Mouse (Mus musculus) limb, embryonic 11.5 days (tissue): ENCODE data around the gene Rab42. TPM values are rescaled to one million over a fixed set of nuclear protein-coding genes. Genes with fewer than 3 reads are reported as not detected.
"Not testable (repeated sequence)": the region's sequence is repeated elsewhere in the genome, so short reads cannot be mapped to it uniquely, and the experiment has no call there.

ENCODE experiments used
- ATAC-seq: fragments of 200-750 bp; cut with Nextera tagmentation; 2 replicates; pipeline ENCODE4 v1.8.0; 2017; ENCODE audit warnings: low read depth; ENCODE audit not compliant: insufficient number of reproducible peaks, low FRiP score, low TSS enrichment
- DNase-seq: peaks from one replicate; pipeline ENCODE4 v3.0.0-alpha.2; 2015; ENCODE audit warnings: low spot score
- H3K27ac ChIP-seq: fragments of 300-500 bp; sonication (generic); replicated peaks from 2 replicates; pipeline ENCODE4 v1.5.1; 2014; ENCODE audit warnings: low read depth, mild to moderate bottlenecking, low read length
- H3K27me3 ChIP-seq: fragments of 300-500 bp; sonication (generic); 2 replicates; pipeline ENCODE4 v1.6.1; 2014; ENCODE audit warnings: mild to moderate bottlenecking, low read length, mixed read lengths; ENCODE audit not compliant: control insufficient read depth, insufficient read depth
- H3K36me3 ChIP-seq: fragments of 300-500 bp; sonication (generic); 2 replicates; pipeline ENCODE4 v1.6.1; 2014; ENCODE audit warnings: mild to moderate bottlenecking, low read length, moderate library complexity, mixed read lengths; ENCODE audit not compliant: control insufficient read depth, insufficient read depth
- H3K4me1 ChIP-seq: fragments of 300-500 bp; sonication (generic); 2 replicates; pipeline ENCODE4 v1.6.1; 2014; ENCODE audit warnings: low read length, mixed read lengths; ENCODE audit not compliant: control insufficient read depth, insufficient read depth
- H3K4me2 ChIP-seq: fragments of 300-500 bp; sonication (generic); 2 replicates; pipeline ENCODE4 v1.6.1; 2014; ENCODE audit warnings: low read depth, mild to moderate bottlenecking, moderate library complexity; ENCODE audit not compliant: severe bottlenecking
- H3K4me3 ChIP-seq: fragments of 300-500 bp; sonication (generic); 2 replicates; pipeline ENCODE4 v1.5.1; 2014; ENCODE audit warnings: low read depth, low read length
- H3K9ac ChIP-seq: fragments of 300-500 bp; sonication (generic); 2 replicates; pipeline ENCODE4 v1.6.1; 2014; ENCODE audit warnings: mild to moderate bottlenecking, low read length
- H3K9me3 ChIP-seq: fragments of 300-500 bp; sonication (generic); 2 replicates; pipeline ENCODE4 v1.6.1; 2016; ENCODE audit warnings: low read length; ENCODE audit not compliant: control insufficient read depth
- WGBS: fragments of 180-500 bp; shearing (Covaris S2); extraction: QIAGEN DNeasy Blood & Tissue Kit; methylation state at CpG from one replicate; pipeline ENCODE4 v1.1.7; 2014; 5-methylcytosine and 5-hydroxymethylcytosine counted together
- polyA plus RNA-seq: library from polyadenylated mRNA; unstranded; fragments of >200 nt; fragmentation: Nextera tagmentation; extraction: Ambion mirVana; gene quantifications from 2 replicates; pipeline ENCODE4 v1.2.1, GENCODE M21; 2014

The Rab42 gene
- polyA plus RNA-seq, 1 experiment from 2014 or later, result 0.95 TPM

DNA sequence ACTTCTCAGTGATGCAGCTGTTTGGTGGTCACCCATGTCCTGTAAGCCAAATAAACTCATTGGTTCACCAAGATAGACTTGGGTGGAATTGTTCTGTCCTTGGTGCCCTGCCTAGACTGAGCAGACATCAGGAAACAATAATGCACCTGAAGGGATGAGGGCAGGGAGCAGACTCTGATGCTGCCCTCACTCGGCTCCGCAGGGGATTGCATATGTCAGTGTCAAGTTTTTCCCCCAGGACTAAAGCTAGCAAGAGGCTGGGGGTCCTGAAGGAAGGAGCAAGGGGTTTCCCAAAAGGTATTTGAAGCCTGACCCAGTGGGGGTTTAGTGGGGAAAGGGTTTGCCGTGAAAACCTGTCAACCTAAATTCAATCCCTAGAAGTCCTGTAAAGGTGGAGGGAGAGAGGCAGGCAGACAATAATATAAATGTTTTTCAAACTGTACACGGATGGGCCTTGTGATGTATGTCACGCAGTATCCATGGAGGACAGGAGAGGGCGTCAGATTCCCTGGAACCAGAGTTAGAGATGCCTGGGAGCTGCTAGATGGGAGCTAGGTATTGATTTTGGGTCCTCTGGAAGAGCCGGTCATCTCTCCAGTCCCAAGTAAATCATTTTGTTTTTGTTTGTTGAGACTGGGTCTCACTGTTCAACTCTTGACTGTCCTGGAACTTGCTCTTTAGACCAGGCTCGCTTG is 7.3 kb downstream of the Rab42 start:
- Histone ChIP-seq H3K9me3 (no peaks in the 10 kb centered on the region), H3K36me3 (peaks cover 13% of the 10 kb centered on the region), H3K27me3 (no peaks in the 10 kb centered on the region), H3K4me1 (no peaks in the 10 kb centered on the region), H3K27ac (no peak overlapping the region), H3K4me2 (no peak overlapping the region), H3K4me3 (no peak overlapping the region), H3K9ac (no peak overlapping the region)
- WGBS, result 48% methylated on average over 8 of the region's 8 CpGs
- DNase-seq (no peak), ATAC-seq (no peak)

GRCm38 (mm10) chr4:132293682-132294240 is 9.4 kb downstream of the Rab42 start:
- no peak for ATAC-seq
- WGBS, result 83% methylated on average over 7 of the region's 7 CpGs
- peaks cover 13% of the 10 kb centered on the region for H3K36me3 ChIP-seq

GRCm38 (mm10) chr4:132292988-132293387 is 10.2 kb downstream of the Rab42 start:
- H3K4me1 ChIP-seq, result no peaks in the 10 kb centered on the region
- H3K36me3 ChIP-seq, result peaks cover 13% of the 10 kb centered on the region
- H3K27me3 ChIP-seq, result no peaks in the 10 kb centered on the region
- WGBS, result 46% methylated on average over 4 of the region's 4 CpGs
- no peak overlapping the region for H3K9ac ChIP-seq
- H3K27ac ChIP-seq, result no peak overlapping the region
- H3K9me3 ChIP-seq, result no peaks in the 10 kb centered on the region
- no peak for DNase-seq
- ATAC-seq, result no peak
- no peak overlapping the region for H3K4me2 ChIP-seq
- no peak overlapping the region for H3K4me3 ChIP-seq

More at GRCm38 (mm10) chr4:132293682-132294240, 9.4 kb downstream of the Rab42 start:
- H3K27ac ChIP-seq, result no peak overlapping the region
- DNase-seq, result no peak
- no peak overlapping the region for H3K9ac ChIP-seq
- H3K9me3 ChIP-seq, result no peaks in the 10 kb centered on the region
- no peak overlapping the region for H3K4me3 ChIP-seq
- H3K27me3 ChIP-seq, result no peaks in the 10 kb centered on the region
- H3K4me2 ChIP-seq, result no peak overlapping the region
- H3K4me1 ChIP-seq, result no peaks in the 10 kb centered on the region

- H3K4me1 ChIP-seq, result no peaks in the 10 kb centered on the region
- DNase-seq, result no peak
- H3K27me3 ChIP-seq, result no peaks in the 10 kb centered on the region
- no peak overlapping the region for H3K4me3 ChIP-seq
- no peaks in the 10 kb centered on the region for H3K9me3 ChIP-seq
- no peak overlapping the region for H3K9ac ChIP-seq
- no peak overlapping the region for H3K4me2 ChIP-seq
- 83% methylated on average over 12 of the region's 12 CpGs for WGBS
- ATAC-seq, result no peak
- peaks cover 16% of the 10 kb centered on the region for H3K36me3 ChIP-seq
- H3K27ac ChIP-seq, result no peak overlapping the region
Observed at GRCm38 (mm10) chr4:132291624-132292335, 11.4 kb downstream of the Rab42 start.

DNA sequence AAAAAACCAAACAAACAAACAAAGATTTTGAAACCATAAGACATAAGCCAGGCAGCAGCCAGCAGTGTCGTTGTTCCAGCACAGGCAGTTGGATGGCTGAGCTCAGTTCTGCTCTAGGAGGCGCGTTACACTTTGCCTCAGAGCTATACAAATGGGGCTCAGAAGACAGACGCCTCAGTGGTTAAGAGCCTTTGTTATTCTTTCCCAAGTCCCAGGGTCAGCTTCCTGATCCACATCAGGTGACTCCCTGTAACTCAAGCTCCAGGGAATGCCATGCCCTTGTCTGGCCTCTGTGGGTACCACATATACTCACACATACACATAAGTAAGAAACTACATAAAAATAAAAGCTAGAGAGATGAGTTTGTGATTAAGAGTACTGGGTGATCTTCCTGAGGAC is 12.1 kb downstream of the Rab42 start:
- no peak for ATAC-seq
- WGBS, result 90% methylated on average over 4 of the region's 4 CpGs
- no peak overlapping the region for H3K4me3 ChIP-seq
- H3K9ac ChIP-seq, result no peak overlapping the region
- H3K36me3 ChIP-seq, result peaks cover 16% of the 10 kb centered on the region
- H3K4me2 ChIP-seq, result no peak overlapping the region
- H3K4me1 ChIP-seq, result no peaks in the 10 kb centered on the region
- H3K27ac ChIP-seq, result no peak overlapping the region
- H3K27me3 ChIP-seq, result no peaks in the 10 kb centered on the region
- no peak for DNase-seq
- H3K9me3 ChIP-seq, result no peaks in the 10 kb centered on the region

DNA sequence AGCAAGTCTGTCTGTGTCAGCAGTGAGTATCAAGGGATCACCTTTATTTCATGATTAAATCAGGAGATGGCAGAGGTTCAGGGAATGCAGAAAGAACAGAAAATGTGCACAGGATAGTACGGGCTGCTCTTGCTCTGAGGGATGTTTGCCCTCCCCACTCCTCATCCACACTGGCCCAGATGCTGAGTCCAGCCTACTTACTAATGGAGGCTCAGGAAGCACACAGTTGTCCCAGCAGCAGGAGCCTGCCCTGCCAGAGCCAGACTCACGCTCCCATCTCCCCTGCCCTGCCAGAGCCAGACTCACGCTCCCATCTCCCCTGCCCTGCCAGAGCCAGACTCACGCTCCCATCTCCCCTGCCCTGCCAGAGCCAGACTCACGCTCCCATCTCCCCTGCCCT is 14.3 kb downstream of the Rab42 start:
- WGBS, result 85% methylated on average over 3 of the region's 5 CpGs
- not testable (repeated sequence) for H3K27me3 ChIP-seq, H3K4me1 ChIP-seq, DNase-seq, H3K9me3 ChIP-seq, H3K4me2 ChIP-seq, ATAC-seq, H3K27ac ChIP-seq, H3K4me3 ChIP-seq, H3K9ac ChIP-seq
- H3K36me3 ChIP-seq, result peaks cover 24% of the 10 kb centered on the region

DNA sequence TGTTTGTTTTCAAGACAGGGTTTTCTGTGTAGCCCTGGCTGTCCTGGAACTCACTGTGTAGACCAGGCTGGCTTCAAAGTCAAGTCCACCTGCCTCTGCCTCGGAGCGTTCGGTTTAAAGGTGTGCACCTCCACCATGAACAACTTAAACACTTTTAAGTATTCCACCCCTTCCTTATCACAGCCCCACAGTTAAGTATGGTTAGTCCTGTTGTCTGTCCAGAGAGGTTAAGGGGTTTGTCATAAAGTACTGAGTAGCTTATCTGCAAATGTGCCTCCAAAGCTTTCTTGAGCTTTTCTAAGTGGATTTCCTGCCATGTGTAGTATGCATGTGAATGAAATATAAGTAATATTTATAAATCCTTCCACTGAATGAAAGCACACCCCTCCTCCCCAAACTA is 27.2 kb downstream of the Rab42 start:
- Histone ChIP-seq H3K9me3 (no peaks in the 10 kb centered on the region), H3K4me3 (no peak overlapping the region), H3K4me1 (no peaks in the 10 kb centered on the region), H3K27me3 (no peaks in the 10 kb centered on the region), H3K9ac (no peak overlapping the region), H3K4me2 (no peak overlapping the region), H3K36me3 (peaks cover 2% of the 10 kb centered on the region; the same call in 1 of the 2 replicates), H3K27ac (no peak overlapping the region)
- WGBS, result 93% methylated on average over 3 of the region's 3 CpGs
- no peak for ATAC-seq
- no peak for DNase-seq

DNA sequence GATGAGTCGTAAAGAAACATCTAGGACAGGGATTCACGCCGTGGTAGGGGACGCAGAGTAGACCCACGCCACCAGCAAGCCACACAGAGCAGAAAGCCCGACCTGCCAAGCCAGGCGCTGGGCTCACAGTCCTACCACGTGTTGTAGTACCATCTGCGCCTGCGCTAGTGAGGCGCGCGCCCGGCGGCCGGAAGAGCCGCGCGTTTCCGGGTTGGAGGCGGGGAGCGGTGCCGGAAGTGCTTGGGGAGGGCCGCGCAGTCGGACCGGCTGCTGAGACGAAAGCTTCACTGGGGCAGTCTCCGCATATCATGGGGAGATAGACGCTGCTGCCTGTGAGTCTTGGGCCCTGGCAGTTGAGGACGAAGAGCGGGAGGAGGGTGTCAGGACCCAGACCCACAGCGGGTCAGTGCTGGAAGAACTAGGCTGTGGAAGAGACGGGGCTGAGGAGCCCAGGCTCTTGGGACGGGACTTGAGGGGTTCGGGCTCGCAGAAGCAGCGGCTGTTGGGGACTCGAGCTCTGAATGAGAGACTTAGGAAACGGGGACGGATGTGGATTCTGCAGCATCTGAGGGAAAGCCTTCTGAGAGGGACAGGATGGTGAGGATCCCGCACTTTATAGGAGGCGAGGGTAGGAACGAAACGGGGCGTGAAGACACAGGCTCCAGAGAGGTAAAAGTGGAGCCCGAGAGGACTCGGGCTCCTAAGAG is 28.9 kb downstream of the Rab42 start, which contains the start of gene Taf12:
TSS of gene Taf12 (plus strand) at position 220 of the 707 bp plus-strand sequence.
- Histone ChIP-seq H3K9me3 (no peaks in the 10 kb centered on the region), H3K4me1 (no peaks in the 10 kb centered on the region), H3K4me3 (peak within 1 kb of the TSS; percentile 72), H3K36me3 (peaks cover 2% of the 10 kb centered on the region; the same call in 1 of the 2 replicates), H3K9ac (peak within 1 kb of the TSS; percentile 79), H3K4me2 (peak within 1 kb of the TSS; percentile 74), H3K27ac (peak within 1 kb of the TSS; percentile 43; the same call in 1 of the 2 replicates), H3K27me3 (no peaks in the 10 kb centered on the region)
- peak; percentile 97 for DNase-seq
- under 1% methylated on average over 48 of the region's 48 CpGs for WGBS
- ATAC-seq, result peak; percentile 74
